Mouse (Mus musculus) layer of hippocampus, postnatal 36 days (tissue): Measurements from ENCODE around the gene Arhgap1. TPM values are rescaled to one million over a fixed set of nuclear protein-coding genes. Genes with fewer than 3 reads are reported as not detected.

Experiments
- DNase-seq, 2 experiments: peaks; one replicate each; pipeline ENCODE4 v3.0.0; 2022
- total RNA-seq, 2 experiments: library from RNA; stranded (reverse); gene quantifications; 2 replicates each; pipeline ENCODE4 v1.2.3; 2021

The Arhgap1 gene
- total RNA-seq, 2 experiments from 2014 or later, result 55.7 to 65.1 TPM

GRCm38 (mm10) chr2:91699225-91699624, 49.6 kb downstream of the Arhgap1 start:
- no peak for DNase-seq

GRCm38 (mm10) chr2:91701366-91701765, 51.7 kb downstream of the Arhgap1 start:
- no peak for DNase-seq

- DNase-seq, result no peak
These were observed 56.1 kb downstream of the Arhgap1 start for GRCm38 (mm10) chr2:91705736-91706135.

- no peak for DNase-seq
These were observed 56.8 kb downstream of the Arhgap1 start for GRCm38 (mm10) chr2:91706456-91706855.

- no peak for DNase-seq
These were observed 58.7 kb downstream of the Arhgap1 start for GRCm38 (mm10) chr2:91708361-91708760.

GRCm38 (mm10) chr2:91710272-91711234, 60.9 kb downstream of the Arhgap1 start, which contains the start of the genes Atg13 and Harbi1:
Atg13 (minus strand) TSS chr2:91710576.
Harbi1 (plus strand) TSS chr2:91710852.
- peak; percentile 93 to 94 for DNase-seq

- no peak for DNase-seq
These were observed 61.7 kb downstream of the Arhgap1 start for GRCm38 (mm10) chr2:91711256-91711925.

- no peak for DNase-seq
These were observed 65.3 kb downstream of the Arhgap1 start for GRCm38 (mm10) chr2:91714921-91715320.

GRCm38 (mm10) chr2:91718276-91718675, 68.6 kb downstream of the Arhgap1 start:
- no peak for DNase-seq

Other genes starting within 250 kb of the Arhgap1 start
- 100 to 1,000 TPM; 121 to 130 TPM for gene 1110051M20Rik, start 205.2 kb upstream of the Arhgap1 start, total RNA-seq
- 10 to 100 TPM; 29.6 to 36.7 TPM for gene Lrp4, start 192.3 kb upstream of the Arhgap1 start, total RNA-seq
- gene Ckap5, start 123.1 kb upstream of the Arhgap1 start, total RNA-seq, result 100 to 1,000 TPM; 119 to 125 TPM
- gene F2, start 13.4 kb upstream of the Arhgap1 start, total RNA-seq, result under 1 TPM in 1 of 2 experiments, not detected in 1; 0.18 TPM
- gene Zfp408, start 69 bp upstream of the Arhgap1 start, total RNA-seq, result 10 to 100 TPM; 10.8 to 10.9 TPM
- 10 to 100 TPM; 74.0 to 74.4 TPM for gene Atg13, start 60.7 kb downstream of the Arhgap1 start, total RNA-seq
- 1 to 10 TPM; 7.1 to 7.3 TPM for gene Harbi1, start 61.0 kb downstream of the Arhgap1 start, total RNA-seq
- gene Ambra1, start 80.3 kb downstream of the Arhgap1 start, total RNA-seq, result 10 to 100 TPM; 44.7 to 49.4 TPM